Mouse (Mus musculus) megakaryocyte-erythroid progenitor cell, adult 5-6 weeks (primary cell): ENCODE results near the gene Rnf128. TPM values are rescaled to one million over a fixed set of nuclear protein-coding genes. Genes with fewer than 3 reads are reported as not detected.
"Not testable (repeated sequence)": the region's sequence is repeated elsewhere in the genome, so short reads cannot be mapped to it uniquely, and the experiment has no call there.

ENCODE experiments used
- ATAC-seq: replicated peaks from 2 replicates; pipeline ENCODE4 v1.8.0; 2016; ENCODE audit warnings: mild to moderate bottlenecking, inconsistent platforms; ENCODE audit not compliant: severe bottlenecking, poor library complexity, low FRiP score, low TSS enrichment
- total RNA-seq, 2 experiments: library from RNA; stranded (forward) in 1 of 2; stranded (reverse) in 1 of 2; fragments of 200-1000, 215-1000 nt in 1 of 2; fragments of >200 nt in 1 of 2; fragmentation: Nextera tagmentation in 1 of 2; gene quantifications; 2 replicates each; pipeline ENCODE4 v1.2.3; 2014 to 2017

Gene Rnf128
- total RNA-seq (2014; fragmentation: Nextera tagmentation), result 1.5 and 3.8 TPM in 2 replicates
- total RNA-seq (2017), result 1.7 and 2.9 TPM in 2 replicates

GRCm38 (mm10) chrX:139562925-139563461, at the start of gene Rnf128:
TSS of gene Rnf128 (plus strand) at chrX:139563316.
- ATAC-seq, result no peak

- no peak for ATAC-seq
Observed at GRCm38 (mm10) chrX:139516156-139516555, 47.0 kb upstream of the Rnf128 start.

GRCm38 (mm10) chrX:139519251-139519650, 43.9 kb upstream of the Rnf128 start:
- ATAC-seq, result no peak

DNA sequence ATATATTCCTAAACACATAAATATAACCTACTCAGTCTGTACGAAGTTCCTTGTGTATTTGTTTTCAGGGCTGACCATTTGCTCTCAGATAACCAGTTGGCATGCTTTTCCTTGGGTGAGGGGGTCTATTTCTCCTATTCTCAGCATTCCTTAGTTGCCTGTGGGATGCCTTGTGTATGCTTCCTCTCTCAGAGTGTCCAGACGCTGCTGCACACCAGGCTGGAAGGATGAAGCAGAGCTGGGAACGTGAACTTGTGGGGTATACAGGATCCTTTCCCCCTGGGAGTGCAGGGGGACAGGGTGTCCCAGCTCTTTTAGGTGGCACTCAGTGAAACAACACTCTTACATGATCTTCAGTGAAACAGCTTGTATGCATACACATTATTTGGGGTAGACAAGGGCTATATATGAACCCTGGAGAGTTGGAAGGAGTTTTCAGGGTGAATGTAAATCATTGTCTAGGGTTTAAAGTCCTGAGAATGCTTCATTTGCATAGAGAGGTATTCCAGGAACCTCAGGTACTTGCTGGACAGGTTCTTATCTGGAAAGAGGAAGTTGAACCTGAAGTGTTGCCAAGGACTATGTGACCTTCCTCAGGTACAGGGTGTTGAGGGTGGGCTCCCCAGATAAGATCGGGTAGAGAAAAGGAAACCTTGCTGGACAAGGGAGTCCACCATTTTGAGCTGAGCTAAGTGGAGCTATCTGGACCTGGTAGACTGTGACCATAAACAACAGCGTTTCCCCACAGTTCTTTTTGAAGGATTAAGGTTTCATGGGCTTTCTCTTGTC, 38.6 kb upstream of the Rnf128 start:
- no peak for ATAC-seq

DNA sequence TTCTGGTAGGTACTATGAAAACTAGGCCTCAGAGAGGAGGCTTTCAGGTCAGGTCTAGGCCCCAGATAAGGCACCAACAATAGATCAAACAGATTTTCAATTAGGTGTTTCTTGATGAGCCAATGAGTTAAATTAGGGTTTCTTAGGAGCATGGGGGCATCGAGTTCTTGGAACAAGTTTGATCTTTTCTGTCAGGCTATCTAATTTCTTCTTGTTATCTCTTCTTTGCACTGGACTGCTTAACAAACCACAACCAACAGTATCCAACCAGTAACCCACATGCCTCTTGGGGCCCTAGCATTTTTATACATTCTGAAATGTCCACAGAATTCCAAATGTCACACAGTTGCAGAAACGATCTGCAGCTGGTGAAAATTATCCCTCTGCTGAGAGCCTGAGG, 37.4 kb upstream of the Rnf128 start:
- ATAC-seq, result peak; percentile 81

GRCm38 (mm10) chrX:139526984-139527383, 36.1 kb upstream of the Rnf128 start:
- peak; percentile 65; the same call in 1 of the 2 replicates for ATAC-seq

DNA sequence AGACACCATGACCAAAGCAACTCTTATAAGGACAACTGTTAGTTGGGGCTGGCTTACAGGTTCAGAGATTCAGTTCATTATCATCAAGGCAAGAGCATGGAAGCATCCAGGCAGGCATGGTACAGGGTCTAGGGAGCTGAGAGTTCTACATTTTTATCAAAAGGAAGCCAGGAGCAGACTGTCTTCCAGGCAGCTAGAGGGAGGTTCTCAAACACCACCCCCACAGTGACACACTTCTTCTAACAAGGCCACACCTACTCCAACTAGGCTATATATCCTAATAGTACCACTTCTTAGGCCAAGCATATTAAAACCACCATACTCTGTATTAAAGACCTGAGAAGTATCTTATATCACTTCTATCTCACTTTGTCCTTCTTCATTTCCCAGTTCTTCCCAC, 33.4 kb upstream of the Rnf128 start:
- no peak for ATAC-seq

DNA sequence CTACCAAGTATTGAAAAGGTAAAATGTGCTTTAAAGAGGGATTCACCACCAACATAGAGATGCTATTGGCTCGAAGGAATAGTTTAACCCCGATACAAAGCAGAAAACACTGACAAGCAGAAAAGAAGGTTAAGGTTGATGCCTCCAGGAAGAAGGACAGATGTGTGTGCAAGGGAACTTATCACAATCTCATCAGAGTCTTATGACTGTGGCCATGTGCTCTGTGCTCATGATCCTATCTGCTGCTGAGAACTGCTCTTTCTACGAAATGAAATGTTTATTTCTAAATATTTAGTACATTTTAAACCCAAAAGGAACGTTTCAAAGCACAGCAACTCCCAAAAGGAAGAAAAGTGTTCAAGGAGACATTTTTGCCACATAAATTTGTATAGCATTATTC, 30.8 kb upstream of the Rnf128 start:
- no peak for ATAC-seq

DNA sequence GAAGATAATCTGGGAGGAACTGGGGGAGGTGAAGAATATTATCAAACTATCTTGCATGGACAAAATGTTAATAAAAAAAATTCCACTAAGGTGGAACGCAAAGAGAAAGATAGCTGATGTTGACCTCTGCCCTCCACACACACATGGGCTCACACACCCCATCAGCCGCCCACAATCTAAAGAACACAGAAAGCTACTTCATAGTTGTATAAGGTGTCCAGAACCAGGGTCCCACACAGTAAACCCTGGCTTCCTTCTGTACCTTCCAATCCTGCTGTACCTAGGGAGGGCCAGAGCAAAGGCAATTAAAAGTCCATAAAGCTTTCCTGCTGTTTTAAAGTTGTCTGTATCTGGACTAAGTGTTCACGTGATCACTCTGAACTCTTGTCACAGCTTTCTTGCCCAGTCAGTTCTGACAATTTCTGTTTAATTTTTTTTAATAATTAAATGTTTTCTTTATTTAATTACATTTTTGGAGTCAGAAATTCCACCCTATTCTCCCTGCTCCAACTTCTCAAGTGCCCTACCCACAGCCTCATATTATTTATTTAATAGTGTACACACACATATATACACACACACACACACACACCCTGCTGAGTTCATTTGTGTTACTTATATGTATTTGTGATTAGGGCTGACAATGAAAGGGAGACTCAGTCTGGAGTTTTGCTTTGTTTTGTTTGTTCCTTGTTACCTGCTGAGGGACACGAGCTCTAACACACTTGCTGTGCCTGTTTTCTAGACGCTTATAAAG, 25.3 kb upstream of the Rnf128 start:
- no peak for ATAC-seq

- ATAC-seq, result no peak
Observed at GRCm38 (mm10) chrX:139543726-139544125, 19.4 kb upstream of the Rnf128 start.

GRCm38 (mm10) chrX:139550456-139550855, 12.7 kb upstream of the Rnf128 start:
- no peak for ATAC-seq

GRCm38 (mm10) chrX:139552090-139552489, 11.0 kb upstream of the Rnf128 start:
- ATAC-seq, result no peak

GRCm38 (mm10) chrX:139562255-139562924, 726 bp upstream of the Rnf128 start:
- peak; percentile 68 for ATAC-seq

DNA sequence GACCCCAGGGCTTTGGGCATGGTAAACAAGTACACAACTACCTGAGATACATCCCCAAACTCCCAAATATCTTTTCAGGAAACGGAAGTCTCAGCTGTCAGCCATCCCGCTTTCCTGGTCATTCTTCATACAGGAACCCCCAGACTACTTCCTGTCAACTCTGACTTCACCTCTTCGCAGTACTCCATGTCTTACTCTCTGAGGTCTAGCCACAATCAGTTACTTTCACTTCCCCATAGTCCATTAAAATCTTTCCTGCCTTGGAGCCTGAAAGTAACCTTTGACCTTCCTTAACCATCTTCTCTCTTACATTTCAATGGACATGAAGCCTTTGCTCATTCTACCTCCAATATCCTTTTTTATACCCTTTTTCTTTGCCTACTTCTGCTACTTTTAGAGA, 6.9 kb downstream of the Rnf128 start:
- ATAC-seq, result no peak

GRCm38 (mm10) chrX:139578649-139579278, 15.6 kb downstream of the Rnf128 start:
- no peak for ATAC-seq

DNA sequence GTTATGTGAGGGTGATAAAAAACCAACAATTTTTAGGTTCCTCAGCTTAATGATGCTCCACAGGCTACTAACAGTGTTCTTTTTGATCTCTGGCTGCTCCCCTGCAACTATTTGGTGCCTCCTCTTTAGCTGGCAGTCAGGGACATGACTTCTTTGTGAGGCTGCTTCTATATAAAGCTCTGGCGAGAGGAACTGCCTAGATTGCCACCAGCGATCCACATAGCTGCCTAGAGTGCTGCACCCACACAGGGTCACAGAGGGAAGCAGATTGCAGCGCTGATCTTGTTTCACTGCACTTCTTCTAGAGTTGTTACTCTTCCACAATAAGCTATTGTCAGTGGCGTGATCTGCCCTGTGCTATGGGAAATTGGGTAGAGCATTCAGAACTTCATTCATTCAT, 20.5 kb downstream of the Rnf128 start:
- ATAC-seq, result no peak

DNA sequence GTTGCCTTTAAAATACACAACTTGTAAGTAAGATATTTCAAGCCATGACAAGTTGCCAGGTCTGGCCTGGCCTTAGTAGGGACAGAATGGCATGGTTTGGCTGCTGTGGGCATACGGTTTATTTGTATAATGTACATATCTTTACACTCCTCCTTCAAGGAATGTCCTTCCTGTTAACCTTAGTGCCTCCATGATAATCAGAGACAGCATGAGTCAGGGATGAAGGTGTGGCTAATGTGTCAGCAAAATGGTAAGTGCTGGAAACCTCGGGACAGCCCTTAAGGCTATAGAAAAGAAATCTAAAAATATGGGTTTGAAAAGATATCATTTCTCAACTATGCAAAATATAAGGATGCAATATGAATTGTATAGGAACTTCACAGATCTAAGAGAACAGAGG, 23.6 kb downstream of the Rnf128 start:
- ATAC-seq, result not testable (repeated sequence)

- no peak for ATAC-seq
Observed at GRCm38 (mm10) chrX:139596404-139596803, 33.3 kb downstream of the Rnf128 start.

DNA sequence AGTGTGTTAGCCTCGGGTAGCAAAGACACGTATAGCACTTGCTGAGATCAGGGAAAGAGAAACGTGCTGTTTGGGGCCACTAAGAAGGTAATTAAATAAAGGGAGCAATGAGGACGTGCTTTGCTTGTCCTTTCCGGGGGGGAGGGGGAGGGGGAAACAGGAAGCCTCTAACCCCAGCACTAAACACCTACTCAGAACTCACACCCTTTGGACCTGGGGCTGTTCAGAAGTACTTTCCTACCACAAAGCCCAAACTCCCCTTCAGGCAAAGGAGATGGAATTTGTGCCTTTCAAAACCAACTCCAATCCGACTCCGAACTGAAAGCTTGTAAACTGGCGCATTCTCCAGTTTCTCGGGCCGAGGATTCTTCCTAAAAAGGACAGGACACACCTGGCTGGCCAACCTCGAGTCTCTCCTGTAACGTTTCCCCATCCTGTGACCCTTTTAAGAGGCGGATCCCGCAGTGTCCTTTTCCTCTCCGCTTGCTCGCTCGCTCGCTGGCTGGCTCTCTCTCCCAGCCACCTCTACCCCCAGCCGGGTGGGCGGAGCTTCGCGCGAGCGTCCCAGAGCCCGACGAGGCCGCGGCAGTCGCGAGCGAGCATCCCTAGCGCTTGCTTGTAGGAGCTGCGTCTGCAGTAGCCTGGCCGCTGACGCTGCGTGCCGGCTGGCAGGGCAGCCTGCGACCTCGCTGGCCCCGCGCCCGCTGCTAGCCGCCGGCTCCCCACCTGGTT, 47.1 kb downstream of the Rnf128 start:
- ATAC-seq, result peak; percentile 99
